Mouse (Mus musculus) cerebellum, postnatal 4 days (tissue): Measurements from ENCODE around the gene Ext2.

Source experiments
- DNase-seq, 2 experiments: peaks; one replicate each; pipeline ENCODE4 v3.0.0; 2022; ENCODE audit warnings: low spot score in 2 of 2, mixed read lengths in 1 of 2

Gene Ext2

DNA sequence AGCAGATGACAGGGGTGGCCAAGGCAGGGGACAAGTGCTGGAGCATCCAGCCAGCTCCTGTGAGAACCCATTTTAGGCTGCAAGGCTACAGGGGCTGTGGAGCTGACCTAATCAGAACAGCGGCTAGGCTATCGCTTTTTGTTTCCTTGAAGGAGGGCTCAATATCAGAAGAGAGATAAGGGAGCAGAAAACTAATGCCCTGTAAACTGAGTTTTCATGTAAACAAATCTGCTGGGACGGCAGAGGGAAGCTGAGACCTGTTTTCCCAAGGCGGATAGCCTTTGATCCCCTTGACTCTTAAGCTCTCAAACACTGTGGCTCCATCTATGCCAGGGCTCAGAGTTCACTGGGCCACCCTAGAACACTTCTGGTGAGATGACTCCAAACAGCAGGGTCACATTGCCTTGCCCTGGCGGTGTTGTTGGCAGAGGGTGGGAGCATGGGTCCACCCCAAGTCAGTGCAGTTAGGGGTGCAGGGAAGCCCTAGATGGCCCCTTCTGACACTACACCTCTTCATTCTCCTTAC is 83.3 kb downstream of the Ext2 start:
- DNase-seq, result no peak

DNA sequence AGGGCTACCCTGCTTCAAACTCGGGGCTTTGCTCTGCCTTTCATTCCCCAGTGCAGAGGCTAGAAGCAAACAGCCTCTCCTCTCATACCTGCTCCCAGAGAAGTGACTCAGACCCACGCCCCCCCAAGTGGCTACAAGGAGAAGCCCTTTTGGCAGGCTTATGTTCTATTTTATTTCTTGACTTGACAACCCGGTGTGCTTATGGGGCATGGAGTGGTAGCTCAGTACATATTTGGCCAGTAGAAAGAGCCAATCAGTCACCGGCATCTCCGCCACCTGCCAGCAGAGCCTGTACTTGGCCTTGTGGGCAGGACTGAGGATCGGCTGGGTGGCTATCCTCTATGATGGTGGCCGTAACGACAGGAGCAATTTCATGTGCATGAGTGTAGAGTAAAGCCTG is 85.2 kb downstream of the Ext2 start:
- no peak for DNase-seq

DNA sequence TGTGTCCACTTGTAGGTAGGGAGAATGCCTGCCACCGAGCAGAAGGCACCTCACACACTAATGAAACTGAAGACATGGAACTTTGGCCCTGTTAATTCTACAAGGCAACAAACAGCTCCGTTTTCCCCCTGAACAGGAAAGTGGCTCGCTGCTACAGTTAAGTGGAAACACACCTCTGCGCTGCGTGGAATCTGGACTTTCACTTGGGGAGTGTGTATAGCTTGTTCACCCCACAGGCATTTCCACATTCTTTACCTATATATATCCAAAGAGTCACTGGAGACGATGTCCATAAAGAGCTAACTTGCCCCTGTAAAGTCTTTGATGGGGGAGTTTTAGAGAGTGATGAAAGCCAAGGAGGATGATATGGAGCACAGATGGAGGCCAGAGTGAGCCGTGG is 89.7 kb downstream of the Ext2 start:
- DNase-seq, result no peak

DNA sequence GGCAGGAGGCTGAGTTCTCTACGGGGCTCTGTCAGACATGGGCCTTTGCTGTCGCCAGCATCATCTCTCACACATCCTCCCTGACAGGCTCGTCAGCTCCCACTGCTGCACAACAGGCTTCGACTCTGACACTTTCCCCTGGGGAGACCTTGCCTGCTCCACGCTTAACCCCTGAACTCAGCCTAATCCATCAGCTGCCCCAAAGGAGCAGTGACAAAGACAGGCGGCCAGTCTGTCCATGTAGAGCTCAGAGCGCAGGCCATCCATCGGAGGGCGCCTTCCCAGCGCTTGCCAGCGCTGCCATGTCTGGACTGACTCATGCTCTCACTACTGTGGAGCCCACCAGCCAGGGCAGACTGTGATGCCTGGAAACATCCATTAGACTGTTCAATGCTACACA is 92.8 kb downstream of the Ext2 start:
- no peak for DNase-seq

DNA sequence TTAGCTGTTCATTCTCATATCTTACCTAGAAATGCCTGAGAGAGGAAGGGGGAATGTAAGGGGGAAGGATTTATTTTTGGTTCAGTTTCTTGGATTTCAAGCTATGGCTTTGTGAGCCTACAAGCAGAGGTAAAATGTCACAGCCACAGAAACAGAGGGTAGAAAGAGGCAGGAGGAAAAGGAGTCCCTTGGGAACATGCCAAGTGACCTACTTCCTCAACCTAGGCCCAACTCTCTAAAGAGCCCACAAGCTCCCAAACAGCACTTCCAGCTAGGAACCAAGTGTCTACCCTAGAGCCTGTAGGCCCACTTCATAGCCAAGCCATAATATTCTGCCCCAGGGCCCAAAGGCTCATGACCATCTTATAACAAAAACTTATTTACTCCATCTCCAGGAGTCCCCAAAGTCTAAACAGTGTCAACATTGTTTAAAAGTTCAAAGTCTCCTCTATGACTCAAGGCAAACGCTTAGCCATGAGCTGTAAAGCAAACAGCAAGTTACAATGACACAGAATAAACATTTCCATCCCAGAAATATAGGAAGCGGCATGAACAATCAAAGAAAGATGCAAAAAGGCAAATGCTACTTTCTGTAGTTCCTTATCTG is 99.1 kb downstream of the Ext2 start:
- DNase-seq, result no peak

DNA sequence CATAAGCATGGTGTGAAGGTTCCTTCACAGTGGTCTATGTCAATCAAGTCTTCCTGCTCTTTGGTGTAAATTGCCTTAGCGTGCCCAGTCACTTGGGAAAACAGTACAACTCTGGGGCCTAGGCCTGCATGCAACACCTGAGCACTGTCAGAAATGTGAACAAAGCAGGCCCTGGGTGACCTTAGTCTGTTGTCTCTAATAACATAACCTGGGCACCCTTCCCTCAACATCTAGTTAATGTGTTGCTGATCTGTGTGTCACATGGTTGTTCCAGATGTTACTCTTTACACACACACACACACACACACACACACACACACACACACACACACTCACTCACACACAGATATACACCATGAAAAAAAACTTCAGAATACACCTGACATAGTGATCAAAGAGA is 101.4 kb downstream of the Ext2 start:
- no peak for DNase-seq

DNA sequence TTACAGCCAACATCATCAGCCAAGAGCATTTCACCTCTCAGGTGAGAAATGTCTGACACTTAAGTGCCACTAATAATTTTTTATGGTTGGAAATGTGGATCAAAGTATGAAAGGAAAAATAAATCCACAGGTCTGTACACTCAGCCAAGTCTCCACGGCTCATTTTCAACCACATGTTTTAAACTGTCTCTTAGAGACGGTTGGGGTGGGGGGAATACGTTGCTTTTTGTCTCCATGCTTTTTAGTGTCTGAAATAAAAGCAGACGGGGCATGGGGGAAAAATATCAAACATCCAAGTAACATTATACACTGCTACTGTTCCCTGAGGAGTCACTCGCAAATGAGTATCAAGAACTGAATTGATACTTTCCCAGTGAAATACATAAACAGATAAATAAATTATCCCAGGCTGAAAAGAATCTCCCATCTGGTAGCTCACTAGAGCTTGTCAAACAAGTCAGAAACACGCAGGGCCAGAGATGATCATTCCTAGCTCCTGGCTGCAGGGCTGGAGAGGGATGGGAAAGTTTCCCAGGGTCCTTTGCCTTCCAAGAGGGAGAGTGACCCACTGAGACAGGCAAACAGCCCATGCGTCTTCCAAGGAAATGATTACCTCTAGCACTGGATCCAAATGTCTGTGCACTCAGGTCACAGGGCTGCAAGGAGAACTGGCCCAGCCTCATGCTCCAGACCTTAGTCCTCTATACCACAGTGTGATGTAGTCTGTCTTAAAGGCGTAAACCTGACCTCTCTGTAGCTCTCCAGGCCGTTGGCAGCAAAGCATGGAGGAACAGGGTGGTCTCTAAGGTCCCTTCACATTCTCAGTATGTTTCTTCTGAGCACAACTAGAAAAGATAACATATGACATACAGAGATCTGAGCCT is 102.3 kb downstream of the Ext2 start:
- DNase-seq, result no peak

DNA sequence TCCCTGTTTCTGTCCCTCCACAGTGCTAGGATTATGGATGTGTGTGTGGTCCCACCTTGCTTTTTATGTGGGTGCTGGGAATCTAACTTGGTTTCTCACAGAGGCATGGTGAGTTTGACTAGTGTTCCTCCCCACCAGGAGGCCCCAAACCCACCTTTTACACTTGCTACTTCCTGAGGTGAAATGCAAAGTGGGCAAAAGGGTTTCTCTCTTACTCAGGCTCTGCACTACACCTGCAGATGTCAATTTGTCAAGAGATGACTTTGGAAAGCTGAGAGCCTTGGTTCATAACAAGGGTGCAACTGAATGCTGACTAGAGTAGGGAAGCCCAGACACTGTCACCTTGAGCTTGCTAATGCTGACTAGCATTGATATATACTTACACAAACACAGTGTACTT is 109.1 kb downstream of the Ext2 start:
- no peak for DNase-seq

DNA sequence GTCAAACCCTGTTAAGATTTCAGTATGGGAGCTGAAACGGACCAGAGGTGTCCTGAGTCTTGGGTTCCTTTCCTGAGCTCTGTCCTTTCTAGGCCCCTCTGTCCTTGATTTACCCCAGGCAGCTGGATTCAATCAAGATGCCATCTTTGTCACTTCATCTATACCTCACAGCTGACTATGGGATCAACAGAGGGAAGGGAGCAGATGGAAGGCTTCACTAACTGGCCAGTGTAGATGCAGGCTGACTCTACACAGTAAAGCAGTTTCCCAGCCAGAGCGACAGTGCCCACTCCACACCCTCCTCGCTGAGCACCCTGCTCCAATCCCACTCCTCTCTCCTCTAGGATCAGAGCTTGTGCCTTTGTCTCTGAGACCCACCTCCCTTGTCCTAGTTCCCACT is 110.9 kb downstream of the Ext2 start:
- DNase-seq, result no peak

DNA sequence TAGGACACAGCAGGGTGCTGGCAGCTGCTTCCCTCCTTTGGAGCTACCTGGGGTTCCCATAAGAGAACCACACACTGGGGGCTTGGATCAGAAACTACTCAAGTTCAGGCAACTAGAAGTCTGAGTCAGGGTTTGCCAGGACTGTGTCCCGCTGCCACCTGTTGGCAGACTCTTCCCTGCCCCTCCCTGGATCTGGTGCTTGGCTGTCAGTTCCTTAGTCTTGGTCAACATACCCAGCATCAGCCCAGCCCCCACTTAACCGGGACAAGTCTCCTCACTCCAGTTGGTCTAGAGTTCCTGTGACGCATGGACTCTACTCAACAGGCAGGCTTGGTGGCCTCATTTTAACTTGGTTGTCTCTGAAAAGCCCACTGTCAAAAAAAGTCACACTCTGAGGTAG is 112.7 kb downstream of the Ext2 start:
- DNase-seq, result no peak

DNA sequence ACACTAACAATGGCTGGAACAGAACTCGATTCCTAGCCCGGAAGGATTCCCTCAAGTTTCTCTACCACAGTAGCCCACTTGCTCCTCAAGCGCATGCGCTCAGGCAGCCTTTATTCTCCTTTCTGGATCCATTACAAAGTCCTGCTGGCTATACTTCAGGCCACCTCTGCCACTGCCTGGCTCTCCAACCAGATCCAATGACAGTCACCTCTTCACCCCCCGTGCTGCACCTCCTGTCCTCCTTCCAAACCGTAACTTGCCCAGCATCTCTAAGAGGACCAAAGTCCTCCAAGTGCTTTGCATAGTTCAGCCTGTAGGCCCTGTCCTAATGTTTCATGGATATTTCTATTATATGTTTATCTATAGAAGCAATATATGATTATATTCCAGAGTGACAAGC is 113.1 kb downstream of the Ext2 start:
- no peak for DNase-seq

DNA sequence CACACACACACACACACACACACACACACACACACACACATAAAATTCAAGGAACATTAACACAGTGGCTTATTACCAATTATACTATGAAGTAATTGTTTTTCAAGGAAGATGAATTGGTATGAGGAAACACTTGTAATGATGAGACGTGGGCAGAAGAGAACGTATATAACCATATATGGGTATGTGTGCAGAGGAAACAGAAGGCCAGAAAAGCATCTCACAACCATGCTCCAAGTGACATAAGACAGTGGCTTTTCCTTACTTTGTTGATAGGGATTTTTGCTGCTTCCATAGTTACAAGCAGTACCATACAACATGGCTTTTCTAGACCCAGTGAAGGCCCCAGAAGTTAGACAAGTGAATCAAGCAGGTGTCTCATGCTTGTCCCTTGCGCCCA is 115.5 kb downstream of the Ext2 start:
- DNase-seq, result no peak

DNA sequence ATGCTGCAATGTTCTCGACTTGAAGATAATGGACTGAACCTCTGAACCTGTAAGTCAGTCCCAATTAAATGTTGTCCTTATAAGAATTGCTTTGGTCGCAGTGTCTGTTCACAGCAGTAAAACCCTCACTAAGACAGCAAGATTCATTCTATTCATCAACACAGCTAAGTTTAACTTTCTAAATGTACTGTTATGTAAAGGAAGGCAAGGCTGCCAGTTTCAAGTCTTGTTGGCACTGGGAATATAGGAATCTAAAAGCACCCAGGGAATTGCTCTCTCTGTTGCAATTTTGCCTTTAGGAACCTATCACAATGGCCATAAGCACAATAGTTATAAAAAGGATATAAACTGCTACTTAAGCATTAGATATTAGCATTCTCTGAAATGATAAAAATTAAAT is 116.0 kb downstream of the Ext2 start:
- DNase-seq, result no peak

DNA sequence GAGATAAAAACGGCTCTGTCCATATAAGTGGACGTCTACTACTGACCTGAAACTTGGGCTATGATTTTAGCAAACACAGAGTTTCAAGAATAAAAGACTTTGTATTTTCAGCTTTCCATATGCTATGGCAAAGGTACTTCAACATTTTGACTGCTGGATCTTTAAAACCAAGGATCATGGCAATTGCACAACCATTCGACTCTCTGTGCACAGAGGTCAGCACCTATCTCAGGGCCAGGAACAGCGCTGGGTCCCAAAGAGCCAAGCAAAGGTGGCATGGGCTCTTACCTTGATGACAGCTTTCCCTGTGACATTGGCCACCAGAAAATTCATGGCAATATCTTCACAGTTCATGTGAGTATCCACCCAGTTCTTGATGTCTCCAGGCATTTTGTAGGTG is 118.2 kb downstream of the Ext2 start:
- no peak for DNase-seq

DNA sequence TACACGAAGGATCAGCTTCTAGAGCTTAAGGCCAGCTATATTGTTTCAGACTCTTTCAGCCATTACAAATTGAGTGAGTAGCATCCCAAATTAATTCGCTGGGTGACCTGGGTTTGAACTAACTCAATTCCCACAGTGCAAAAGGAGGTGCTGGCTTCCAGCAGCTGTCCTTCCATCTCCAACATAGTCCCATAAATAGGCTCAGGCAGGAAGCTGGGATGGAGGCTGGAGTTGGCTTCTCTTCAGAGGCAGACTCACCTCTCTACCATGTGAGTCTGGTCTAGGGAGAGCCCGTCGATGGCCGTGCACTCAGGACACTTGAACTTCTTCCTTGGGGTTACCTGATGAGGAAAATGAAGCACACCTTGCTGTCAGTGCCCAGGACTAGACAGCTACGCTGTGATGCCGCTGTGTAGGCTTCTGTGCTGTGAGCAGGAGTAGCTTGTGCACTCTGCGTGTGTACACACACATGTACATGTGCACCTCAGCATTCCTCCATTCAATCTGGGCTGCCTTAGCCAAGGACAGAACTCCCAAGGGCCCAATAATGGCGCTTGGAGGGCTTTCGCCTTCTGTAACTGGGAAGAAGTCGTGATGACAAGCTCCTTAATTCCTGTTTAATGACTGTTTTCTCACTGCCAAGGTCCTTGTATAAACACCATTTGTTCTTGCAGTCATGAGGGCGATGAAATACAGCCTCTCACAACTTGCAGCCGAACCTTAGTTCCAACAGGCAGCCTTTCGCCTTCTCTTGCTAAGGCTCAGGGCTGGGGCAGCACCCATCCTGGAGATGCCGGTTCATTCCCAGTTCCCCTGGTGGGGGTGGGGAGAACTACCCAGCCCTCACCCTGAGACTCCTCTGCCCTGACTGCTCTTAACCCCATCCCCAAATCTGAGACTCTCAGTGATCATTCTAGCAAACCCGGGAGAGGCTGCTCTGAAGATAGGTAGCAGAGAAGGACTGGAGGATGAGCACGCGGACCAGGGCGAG is 119.1 kb downstream of the Ext2 start:
- DNase-seq, result no peak

DNA sequence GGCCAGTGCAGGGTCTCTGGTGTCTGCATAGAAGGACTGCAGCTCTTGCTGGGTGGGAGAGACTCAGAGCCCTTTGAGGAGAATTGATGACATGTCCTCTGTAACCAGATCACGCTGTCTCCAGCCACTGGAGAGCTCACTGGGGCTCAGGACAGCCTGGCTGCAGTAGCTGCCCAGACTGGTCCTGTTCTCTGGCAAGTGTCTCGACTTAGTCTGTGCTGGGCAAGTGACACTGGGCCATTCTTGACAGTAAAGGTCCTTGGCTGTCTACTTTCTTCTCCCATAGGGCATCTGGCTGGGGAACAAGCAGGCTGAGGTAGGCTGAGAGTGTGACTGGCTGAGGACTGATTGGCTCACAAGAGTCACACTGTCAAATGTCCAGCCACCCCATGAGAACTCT is 123.0 kb downstream of the Ext2 start:
- no peak for DNase-seq

DNA sequence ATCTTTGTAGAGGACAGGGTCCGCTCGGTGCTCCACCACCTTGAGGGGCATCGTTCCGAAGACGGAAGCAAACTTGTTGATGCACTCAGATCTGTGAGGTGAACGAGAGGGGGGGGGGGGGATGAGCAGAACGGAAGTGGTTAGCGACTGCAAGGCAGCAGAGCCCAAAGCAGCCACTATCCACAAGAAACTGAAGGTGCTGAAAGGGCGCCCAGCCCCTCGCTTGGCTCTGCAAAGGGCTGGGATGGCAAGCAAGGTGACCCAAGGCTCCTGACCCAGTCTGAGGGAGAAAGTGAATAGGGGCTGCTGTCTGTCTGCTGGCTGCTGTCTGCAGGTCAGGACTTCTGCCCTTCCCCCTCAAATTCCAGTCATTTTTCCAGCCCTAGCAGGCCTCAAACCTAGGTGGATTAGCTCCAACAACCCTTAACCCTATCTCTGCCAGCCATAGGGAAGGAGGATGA is 126.2 kb downstream of the Ext2 start:
- DNase-seq, result no peak

DNA sequence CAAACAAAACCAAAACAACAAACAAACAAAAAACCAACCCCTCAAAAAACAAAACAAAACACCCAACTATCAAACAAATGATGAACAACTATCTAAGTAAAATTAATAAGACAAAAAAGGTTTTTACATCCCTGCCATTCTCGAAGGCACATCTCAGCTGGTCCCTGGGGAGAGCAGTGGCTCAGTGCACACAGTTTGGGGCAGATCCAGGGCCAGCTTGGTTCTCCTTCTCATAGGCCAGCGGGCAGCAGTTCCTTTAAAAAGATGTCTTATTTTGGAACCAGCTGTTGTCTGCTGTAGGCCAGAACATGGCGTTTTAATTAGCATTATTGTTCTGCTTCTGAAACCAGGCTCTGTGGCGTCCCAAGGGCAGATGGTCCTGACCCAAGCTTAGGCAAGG is 129.3 kb downstream of the Ext2 start:
- peak in 1 of 2 experiments; percentile 30 for DNase-seq

DNA sequence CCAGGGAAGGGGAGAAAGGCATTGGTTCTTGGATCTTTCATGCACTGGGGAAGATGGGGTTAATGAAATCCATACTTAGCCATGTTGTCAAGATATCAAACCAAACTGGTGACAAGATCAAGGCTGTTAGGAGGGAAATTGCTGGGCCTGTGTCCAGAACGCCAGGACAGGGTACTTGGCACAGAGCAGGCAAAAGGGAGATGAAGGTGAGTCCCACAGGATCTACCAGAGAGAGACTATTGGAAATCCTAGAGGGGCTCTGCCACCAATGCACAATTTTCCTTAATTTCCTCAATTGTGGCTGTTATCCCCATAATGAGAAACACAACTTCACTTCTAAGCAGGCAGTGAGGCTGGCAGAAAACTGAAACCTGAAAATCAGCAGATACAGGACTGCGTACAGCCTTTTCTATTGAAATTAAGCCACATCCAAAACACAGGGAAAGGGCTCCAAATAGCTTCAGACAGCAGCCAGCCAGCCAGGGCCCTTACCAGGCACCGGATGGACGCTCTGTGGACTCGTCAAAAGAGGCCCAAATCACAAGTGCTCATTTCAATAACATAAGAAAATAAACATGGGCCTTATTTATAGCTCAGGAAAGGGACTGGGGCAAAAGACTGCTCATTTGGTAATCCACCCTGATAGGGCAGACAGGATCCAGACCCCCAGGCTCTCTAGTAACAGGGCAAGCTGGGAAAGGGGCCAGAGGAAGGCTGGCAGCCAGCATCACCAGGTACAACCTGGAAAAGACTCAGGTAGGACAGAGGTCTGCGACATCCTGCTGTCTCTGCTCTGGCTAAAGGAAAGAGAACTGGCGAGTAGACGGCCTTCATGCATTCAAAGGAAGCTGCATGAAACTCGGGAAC is 132.1 kb downstream of the Ext2 start:
- DNase-seq, result no peak

DNA sequence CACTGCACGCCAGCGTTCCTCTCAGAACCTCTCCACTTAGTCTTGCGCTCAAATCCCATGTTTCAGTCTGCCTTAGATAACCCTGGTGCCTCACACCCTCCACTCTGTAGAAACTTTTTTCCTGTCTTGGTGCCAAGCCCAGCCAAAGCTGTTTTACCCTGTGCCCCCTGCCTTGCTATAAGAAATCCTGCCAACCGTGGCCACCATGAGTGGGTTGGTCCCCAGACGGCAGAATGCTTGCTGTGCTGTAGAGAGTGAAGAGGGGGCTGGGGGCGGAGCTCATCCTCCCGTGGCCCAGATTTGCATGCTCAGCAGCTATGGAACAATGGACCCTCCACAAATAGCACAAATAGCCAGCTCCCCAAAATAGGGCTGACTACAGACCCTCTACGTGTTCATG is 138.7 kb downstream of the Ext2 start:
- DNase-seq, result no peak

DNA sequence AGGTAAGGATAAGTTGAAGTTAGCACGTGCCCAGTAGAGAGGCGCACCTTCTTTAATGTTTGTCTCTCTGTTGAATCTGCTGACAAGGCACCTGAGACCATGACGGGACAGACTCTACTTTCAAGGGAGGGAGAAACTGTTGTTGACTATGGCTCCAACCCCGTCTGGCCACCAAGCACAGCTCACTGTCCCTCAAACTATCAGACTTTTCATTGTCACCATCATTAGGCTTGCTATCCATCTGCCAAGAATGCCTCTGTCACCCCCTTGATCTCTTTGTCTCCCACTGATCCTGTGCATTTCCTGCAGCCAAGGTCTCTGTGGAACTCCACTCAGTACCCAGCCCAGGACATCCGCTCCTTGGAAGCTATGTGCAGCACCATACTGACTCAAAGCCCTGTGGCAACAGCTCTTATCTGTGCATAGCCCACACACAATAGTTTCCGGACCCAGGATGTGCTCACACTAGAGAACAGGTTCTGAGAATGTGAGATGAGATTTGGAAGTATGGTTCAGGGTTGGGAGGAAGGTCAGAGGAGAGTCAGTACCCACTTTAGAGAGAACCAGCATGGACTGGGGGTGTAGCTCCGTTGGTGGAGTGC is 139.7 kb downstream of the Ext2 start:
- DNase-seq, result no peak
